Mouse (Mus musculus): ENCODE measurements around the gene Fnbp1. TPM values are rescaled to one million over a fixed set of nuclear protein-coding genes. Genes with fewer than 3 reads are reported as not detected.

Fnbp1 gene
- polyA plus RNA-seq, 1 experiment from 2014 or later = 23.7 TPM

DNA sequence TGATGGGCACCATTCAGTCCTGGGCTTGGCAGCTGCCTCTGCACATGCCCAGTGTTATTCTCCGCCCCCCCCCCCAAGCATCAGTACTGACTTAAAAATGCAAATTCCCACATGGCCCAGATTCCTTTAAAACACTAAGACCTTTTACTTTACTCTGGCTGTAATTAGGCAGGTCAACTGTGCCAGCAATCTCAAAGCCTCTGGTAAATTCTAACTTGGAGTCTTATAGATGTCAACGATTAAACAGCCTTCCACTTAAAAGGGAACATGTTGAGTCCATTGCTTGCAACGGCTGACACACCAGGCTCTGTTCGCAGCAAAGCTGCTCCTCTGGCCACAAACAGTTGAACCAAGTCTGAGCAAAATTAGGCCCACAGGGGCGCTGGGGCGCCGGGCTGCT, 109.8 kb downstream of the Fnbp1 start:
- Histone ChIP-seq H3K4me3 (ENCODE audit: low read length) (no peak overlapping the region), H3K9me3 (replicated peaks; ENCODE audit: control insufficient read depth, low read length) (no peaks in the 10 kb centered on the region), H3K9ac (ENCODE audit: low read length) (no peak overlapping the region), H3K36me3 (ENCODE audit: control insufficient read depth, insufficient read depth) (peaks cover 54% of the 10 kb centered on the region), H3K27me3 (ENCODE audit: control insufficient read depth, insufficient read depth, low read length) (no peaks in the 10 kb centered on the region), H3K27ac (ENCODE audit: low read length) (no peak overlapping the region), H3K4me2 (ENCODE audit: low read depth, low read length) (no peak overlapping the region), H3K4me1 (ENCODE audit: control insufficient read depth, insufficient read depth, low read length) (peaks cover 1% of the 10 kb centered on the region; the same call in 1 of the 2 replicates)
- ATAC-seq (replicated peaks; ENCODE audit: extremely low read depth, insufficient read depth, low FRiP score) = no peak
- 90% methylated on average over 7 of the region's 7 CpGs for WGBS

DNA sequence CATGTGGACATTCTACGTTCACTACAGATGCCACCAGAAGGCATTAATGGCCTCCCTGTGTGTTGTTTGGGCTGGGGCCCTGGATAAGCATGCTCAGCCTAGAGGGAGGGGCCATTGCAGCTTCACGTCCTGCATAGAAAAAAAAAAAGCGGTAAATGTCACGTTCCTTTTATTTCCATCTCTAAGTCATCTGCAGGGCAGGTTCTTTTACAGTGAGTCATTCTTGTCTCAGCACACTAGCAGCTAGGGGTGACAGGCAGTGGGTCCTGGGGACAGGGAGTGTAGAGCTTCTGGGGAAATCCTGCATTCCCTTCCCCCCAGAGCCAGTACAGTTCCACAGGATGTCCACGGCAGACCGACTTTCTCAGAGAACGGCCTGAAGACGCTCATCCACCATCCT, 115.2 kb downstream of the Fnbp1 start:
- H3K4me1 ChIP-seq (ENCODE audit: control insufficient read depth, insufficient read depth, low read length) = peaks cover 16% of the 10 kb centered on the region
- 45% methylated on average over 8 of the region's 8 CpGs for WGBS
- ATAC-seq (replicated peaks; ENCODE audit: extremely low read depth, insufficient read depth, low FRiP score) = no peak
- H3K4me2 ChIP-seq (ENCODE audit: low read depth, low read length) = no peak overlapping the region
- H3K27ac ChIP-seq (ENCODE audit: low read length) = peak overlapping the region; percentile 47
- no peak overlapping the region for H3K4me3 ChIP-seq (ENCODE audit: low read length)
- peaks cover 27% of the 10 kb centered on the region for H3K36me3 ChIP-seq (ENCODE audit: control insufficient read depth, insufficient read depth)
- no peak overlapping the region for H3K9ac ChIP-seq (ENCODE audit: low read length)
- H3K27me3 ChIP-seq (ENCODE audit: control insufficient read depth, insufficient read depth, low read length) = no peaks in the 10 kb centered on the region
- H3K9me3 ChIP-seq (replicated peaks; ENCODE audit: control insufficient read depth, low read length) = no peaks in the 10 kb centered on the region

DNA sequence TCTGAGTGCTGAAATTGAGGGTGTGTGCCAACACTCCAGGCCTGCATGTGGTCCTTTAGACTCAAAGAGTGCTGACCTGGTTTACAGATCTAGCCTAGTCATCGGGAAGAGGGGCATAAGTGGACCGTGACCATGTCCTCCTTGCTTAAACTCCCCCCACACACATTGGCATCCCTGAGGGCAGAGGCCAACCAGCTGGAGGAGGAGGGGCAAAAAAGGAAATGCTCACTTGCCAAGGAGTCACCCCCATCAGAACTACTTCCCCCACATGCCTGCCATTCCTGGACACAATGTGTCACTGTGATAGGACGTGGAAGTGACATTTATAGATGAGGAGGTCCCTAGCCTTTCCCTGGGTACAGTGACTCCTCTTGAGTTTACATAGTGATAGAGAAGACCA, 116.3 kb downstream of the Fnbp1 start:
- Histone ChIP-seq H3K9ac (ENCODE audit: low read length) (no peak overlapping the region), H3K27ac (ENCODE audit: low read length) (peak overlapping the region; percentile 64), H3K4me3 (ENCODE audit: low read length) (no peak overlapping the region), H3K4me2 (ENCODE audit: low read depth, low read length) (no peak overlapping the region), H3K4me1 (ENCODE audit: control insufficient read depth, insufficient read depth, low read length) (peaks cover 16% of the 10 kb centered on the region), H3K9me3 (replicated peaks; ENCODE audit: control insufficient read depth, low read length) (no peaks in the 10 kb centered on the region), H3K36me3 (ENCODE audit: control insufficient read depth, insufficient read depth) (peaks cover 29% of the 10 kb centered on the region), H3K27me3 (ENCODE audit: control insufficient read depth, insufficient read depth, low read length) (no peaks in the 10 kb centered on the region)
- 0 out of 2 replicates have a peak, but pooled peaks have one; percentile 23 for ATAC-seq (replicated peaks; ENCODE audit: extremely low read depth, insufficient read depth, low FRiP score)
- 54% methylated on average over 3 of the region's 3 CpGs for WGBS

DNA sequence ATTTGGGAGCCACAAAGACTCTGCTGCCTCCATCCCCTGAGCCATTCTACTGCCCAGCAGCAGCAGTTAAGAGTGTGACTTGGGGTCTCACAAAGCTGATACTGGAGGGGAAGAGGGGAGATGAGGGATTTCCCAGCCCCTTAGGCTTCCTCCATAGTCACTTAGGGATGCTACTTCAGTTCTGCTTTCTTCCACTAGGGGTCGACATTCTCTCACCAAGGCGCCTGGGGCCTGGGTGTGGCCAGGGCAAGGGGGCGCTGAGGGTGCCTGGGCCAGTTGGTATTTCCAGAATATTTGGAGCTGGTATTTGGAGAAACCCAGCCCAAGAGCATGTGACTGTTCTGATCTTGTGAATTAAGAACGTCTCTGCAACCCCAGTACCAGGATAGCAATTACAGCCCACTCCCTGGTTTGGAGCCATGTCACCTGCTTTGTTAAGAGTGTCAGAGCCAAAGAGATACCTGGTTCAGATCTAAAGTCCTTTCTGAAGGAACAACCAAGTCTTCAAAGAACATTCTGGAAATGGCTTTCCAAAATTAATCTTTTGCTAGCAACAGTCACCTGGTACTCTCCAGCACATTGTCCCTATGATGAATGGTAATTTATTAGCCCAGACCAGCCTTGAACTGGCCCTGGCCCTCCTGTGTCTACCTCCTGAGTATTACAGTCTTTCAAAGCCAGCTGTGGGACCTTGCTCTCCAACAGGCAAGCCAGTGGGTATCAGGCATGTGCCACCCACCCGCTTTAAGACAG, 117.0 kb downstream of the Fnbp1 start:
- peaks cover 16% of the 10 kb centered on the region for H3K4me1 ChIP-seq (ENCODE audit: control insufficient read depth, insufficient read depth, low read length)
- no peaks in the 10 kb centered on the region for H3K9me3 ChIP-seq (replicated peaks; ENCODE audit: control insufficient read depth, low read length)
- ATAC-seq (replicated peaks; ENCODE audit: extremely low read depth, insufficient read depth, low FRiP score) = no peak
- H3K27me3 ChIP-seq (ENCODE audit: control insufficient read depth, insufficient read depth, low read length) = no peaks in the 10 kb centered on the region
- no peak overlapping the region for H3K9ac ChIP-seq (ENCODE audit: low read length)
- peak overlapping the region; percentile 64 for H3K27ac ChIP-seq (ENCODE audit: low read length)
- no peak overlapping the region for H3K4me3 ChIP-seq (ENCODE audit: low read length)
- H3K4me2 ChIP-seq (ENCODE audit: low read depth, low read length) = no peak overlapping the region
- WGBS = 31% methylated on average over 5 of the region's 5 CpGs
- peaks cover 33% of the 10 kb centered on the region for H3K36me3 ChIP-seq (ENCODE audit: control insufficient read depth, insufficient read depth)

DNA sequence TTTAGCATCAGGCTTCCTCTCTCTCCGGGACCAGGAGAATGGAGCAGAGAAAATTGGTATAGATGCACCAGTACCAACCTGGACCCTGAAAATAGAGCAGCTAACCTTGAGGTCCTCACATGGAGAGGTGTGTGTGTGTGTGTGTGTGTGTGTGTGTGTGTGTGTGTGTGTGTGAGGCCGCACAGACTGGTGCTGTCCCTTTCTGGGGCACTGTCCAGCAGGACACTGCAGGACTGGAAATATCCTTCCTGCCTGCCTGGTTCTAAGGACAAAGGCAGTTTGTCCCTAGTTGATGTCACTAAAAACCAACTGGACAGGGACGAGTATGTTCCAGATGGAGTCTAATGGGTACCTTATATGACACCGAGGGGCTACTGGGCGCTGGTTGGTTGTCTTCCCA, 117.9 kb downstream of the Fnbp1 start:
- Histone ChIP-seq H3K27me3 (ENCODE audit: control insufficient read depth, insufficient read depth, low read length) (no peaks in the 10 kb centered on the region), H3K4me1 (ENCODE audit: control insufficient read depth, insufficient read depth, low read length) (peaks cover 16% of the 10 kb centered on the region), H3K9ac (ENCODE audit: low read length) (no peak overlapping the region), H3K4me2 (ENCODE audit: low read depth, low read length) (no peak overlapping the region), H3K9me3 (replicated peaks; ENCODE audit: control insufficient read depth, low read length) (no peaks in the 10 kb centered on the region), H3K36me3 (ENCODE audit: control insufficient read depth, insufficient read depth) (peaks cover 36% of the 10 kb centered on the region), H3K4me3 (ENCODE audit: low read length) (no peak overlapping the region), H3K27ac (ENCODE audit: low read length) (no peak overlapping the region)
- ATAC-seq (replicated peaks; ENCODE audit: extremely low read depth, insufficient read depth, low FRiP score) = no peak
- 72% methylated on average over 5 of the region's 5 CpGs for WGBS

DNA sequence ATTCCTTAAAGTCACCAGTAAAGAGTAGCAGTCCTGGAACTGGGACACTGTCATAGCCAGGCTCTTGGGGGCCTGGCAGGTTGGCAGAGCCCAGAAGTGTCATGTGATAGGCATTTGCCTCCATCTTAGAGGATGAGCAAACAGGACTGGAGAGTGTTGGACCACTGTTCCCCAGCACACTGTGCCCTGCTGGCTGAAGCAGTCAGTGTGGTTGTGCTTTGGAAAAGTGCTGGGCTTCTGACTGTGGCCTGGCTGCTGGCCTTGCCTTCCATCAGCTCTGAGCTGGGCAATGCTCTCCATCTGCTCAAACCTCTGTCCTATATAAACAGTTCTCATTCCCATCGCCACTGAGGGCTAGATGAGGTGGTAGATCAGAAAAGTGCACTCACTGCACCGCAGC, 121.6 kb downstream of the Fnbp1 start:
- ATAC-seq (replicated peaks; ENCODE audit: extremely low read depth, insufficient read depth, low FRiP score) = no peak
- Histone ChIP-seq H3K9me3 (replicated peaks; ENCODE audit: control insufficient read depth, low read length) (no peaks in the 10 kb centered on the region), H3K9ac (ENCODE audit: low read length) (no peak overlapping the region), H3K4me2 (ENCODE audit: low read depth, low read length) (no peak overlapping the region), H3K27me3 (ENCODE audit: control insufficient read depth, insufficient read depth, low read length) (no peaks in the 10 kb centered on the region), H3K36me3 (ENCODE audit: control insufficient read depth, insufficient read depth) (peaks cover 49% of the 10 kb centered on the region), H3K4me1 (ENCODE audit: control insufficient read depth, insufficient read depth, low read length) (no peaks in the 10 kb centered on the region), H3K4me3 (ENCODE audit: low read length) (no peak overlapping the region), H3K27ac (ENCODE audit: low read length) (no peak overlapping the region)
- WGBS = 86% methylated on average over 2 of the region's 2 CpGs

DNA sequence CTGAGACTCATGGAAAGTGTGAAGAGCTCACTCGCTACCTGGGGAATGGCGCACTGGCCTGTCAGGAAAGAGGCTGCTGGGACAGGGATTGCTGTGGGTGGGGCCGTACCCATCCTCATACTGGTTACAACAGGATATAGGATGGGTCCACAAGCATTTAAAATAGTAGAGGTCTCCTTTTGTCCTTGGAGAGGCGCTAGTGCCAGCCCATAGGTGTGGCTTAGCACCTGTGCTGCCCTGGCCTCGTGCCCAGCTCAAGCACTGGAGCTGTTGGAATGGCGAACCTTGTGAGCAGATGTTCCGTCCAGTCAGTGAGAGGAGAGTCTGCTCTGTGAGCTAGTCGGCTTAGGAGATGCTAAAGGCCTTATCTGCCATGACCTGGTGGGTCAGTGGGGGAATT, 122.8 kb downstream of the Fnbp1 start:
- H3K4me1 ChIP-seq (ENCODE audit: control insufficient read depth, insufficient read depth, low read length) = no peaks in the 10 kb centered on the region
- H3K9ac ChIP-seq (ENCODE audit: low read length) = no peak overlapping the region
- H3K27me3 ChIP-seq (ENCODE audit: control insufficient read depth, insufficient read depth, low read length) = no peaks in the 10 kb centered on the region
- H3K4me3 ChIP-seq (ENCODE audit: low read length) = no peak overlapping the region
- no peak for ATAC-seq (replicated peaks; ENCODE audit: extremely low read depth, insufficient read depth, low FRiP score)
- peaks cover 56% of the 10 kb centered on the region for H3K36me3 ChIP-seq (ENCODE audit: control insufficient read depth, insufficient read depth)
- no peak overlapping the region for H3K27ac ChIP-seq (ENCODE audit: low read length)
- no peak overlapping the region for H3K4me2 ChIP-seq (ENCODE audit: low read depth, low read length)
- WGBS = 83% methylated on average over 8 of the region's 8 CpGs
- H3K9me3 ChIP-seq (replicated peaks; ENCODE audit: control insufficient read depth, low read length) = no peaks in the 10 kb centered on the region

DNA sequence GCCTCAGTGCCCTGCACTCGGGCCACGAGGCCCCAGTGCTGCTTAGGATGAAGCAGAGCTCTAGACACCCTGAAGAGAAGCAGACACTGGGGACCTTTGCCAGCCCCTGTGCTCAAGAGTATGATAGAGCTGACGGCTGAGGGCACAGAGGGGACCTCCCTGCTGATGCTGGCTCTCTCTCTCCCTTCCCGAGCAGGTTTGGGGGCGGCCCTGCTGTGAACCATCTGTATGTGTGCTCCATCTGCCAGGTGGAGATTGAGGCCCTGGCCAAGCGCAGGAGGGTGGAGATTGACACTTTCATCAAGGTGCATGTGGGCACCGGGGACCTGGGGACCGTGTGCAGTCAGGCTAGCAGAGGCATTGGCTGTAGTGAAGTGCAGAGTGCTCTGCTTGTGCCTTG, 123.3 kb downstream of the Fnbp1 start:
- Histone ChIP-seq H3K27me3 (ENCODE audit: control insufficient read depth, insufficient read depth, low read length) (no peaks in the 10 kb centered on the region), H3K4me1 (ENCODE audit: control insufficient read depth, insufficient read depth, low read length) (no peaks in the 10 kb centered on the region), H3K36me3 (ENCODE audit: control insufficient read depth, insufficient read depth) (peaks cover 56% of the 10 kb centered on the region), H3K4me2 (ENCODE audit: low read depth, low read length) (no peak overlapping the region), H3K9me3 (replicated peaks; ENCODE audit: control insufficient read depth, low read length) (no peaks in the 10 kb centered on the region), H3K4me3 (ENCODE audit: low read length) (no peak overlapping the region), H3K9ac (ENCODE audit: low read length) (no peak overlapping the region), H3K27ac (ENCODE audit: low read length) (no peak overlapping the region)
- 80% methylated on average over 8 of the region's 8 CpGs for WGBS
- no peak for ATAC-seq (replicated peaks; ENCODE audit: extremely low read depth, insufficient read depth, low FRiP score)

DNA sequence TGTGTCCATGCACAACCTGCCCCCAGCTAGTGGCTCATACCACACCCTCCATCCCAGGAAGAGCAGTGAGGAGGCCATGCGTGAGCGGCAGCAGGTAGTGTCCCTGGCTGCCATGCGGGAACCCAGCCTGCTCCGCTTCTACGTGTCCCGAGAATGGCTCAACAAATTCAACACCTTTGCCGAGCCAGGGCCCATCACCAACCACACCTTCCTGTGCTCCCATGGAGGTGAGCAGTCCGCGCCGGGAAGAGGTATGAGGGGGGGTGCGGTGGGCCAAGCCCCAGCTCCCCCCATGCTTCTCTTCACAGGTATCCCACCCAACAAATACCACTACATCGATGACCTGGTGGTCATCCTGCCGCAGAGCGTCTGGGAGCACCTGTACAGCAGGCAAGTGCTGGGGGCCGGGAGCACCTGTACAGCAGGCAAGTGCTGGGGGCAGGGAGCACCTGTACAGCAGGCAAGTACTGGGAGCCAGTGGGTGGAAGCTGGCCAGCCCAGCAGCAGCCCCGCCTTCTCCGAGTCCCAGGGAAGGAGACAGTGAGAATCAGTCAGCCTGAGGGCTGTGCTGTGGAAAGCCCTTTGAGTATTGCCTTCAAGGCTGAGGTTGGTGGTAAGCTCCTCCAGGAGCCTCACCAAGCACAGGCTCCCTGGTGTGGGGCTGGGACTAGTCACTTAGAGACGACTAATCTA, 124.0 kb downstream of the Fnbp1 start:
- Histone ChIP-seq H3K4me1 (ENCODE audit: control insufficient read depth, insufficient read depth, low read length) (no peaks in the 10 kb centered on the region), H3K9me3 (replicated peaks; ENCODE audit: control insufficient read depth, low read length) (no peaks in the 10 kb centered on the region), H3K4me3 (ENCODE audit: low read length) (no peak overlapping the region), H3K9ac (ENCODE audit: low read length) (no peak overlapping the region), H3K36me3 (ENCODE audit: control insufficient read depth, insufficient read depth) (peaks cover 58% of the 10 kb centered on the region), H3K4me2 (ENCODE audit: low read depth, low read length) (no peak overlapping the region), H3K27me3 (ENCODE audit: control insufficient read depth, insufficient read depth, low read length) (no peaks in the 10 kb centered on the region), H3K27ac (ENCODE audit: low read length) (no peak overlapping the region)
- no peak for ATAC-seq (replicated peaks; ENCODE audit: extremely low read depth, insufficient read depth, low FRiP score)
- 90% methylated on average over 18 of the region's 18 CpGs for WGBS

All from heart, embryonic 16.5 days (tissue).